Mouse (Mus musculus) adipocyte (in vitro differentiated cells): Measurements from ENCODE around the gene Jkamp.

ENCODE experiments used
- DNase-seq: peaks from one replicate; pipeline ENCODE4 v3.0.0-alpha.2; 2016; ENCODE audit warnings: low spot score

The Jkamp gene

GRCm38 (mm10) chr12:72086166-72086825, 907 bp downstream of the Jkamp start:
- DNase-seq = no peak

- DNase-seq = no peak
These were observed 4.4 kb downstream of the Jkamp start for GRCm38 (mm10) chr12:72089802-72090201.

- DNase-seq = no peak
These were observed 11.6 kb downstream of the Jkamp start for GRCm38 (mm10) chr12:72096966-72097365.

DNA sequence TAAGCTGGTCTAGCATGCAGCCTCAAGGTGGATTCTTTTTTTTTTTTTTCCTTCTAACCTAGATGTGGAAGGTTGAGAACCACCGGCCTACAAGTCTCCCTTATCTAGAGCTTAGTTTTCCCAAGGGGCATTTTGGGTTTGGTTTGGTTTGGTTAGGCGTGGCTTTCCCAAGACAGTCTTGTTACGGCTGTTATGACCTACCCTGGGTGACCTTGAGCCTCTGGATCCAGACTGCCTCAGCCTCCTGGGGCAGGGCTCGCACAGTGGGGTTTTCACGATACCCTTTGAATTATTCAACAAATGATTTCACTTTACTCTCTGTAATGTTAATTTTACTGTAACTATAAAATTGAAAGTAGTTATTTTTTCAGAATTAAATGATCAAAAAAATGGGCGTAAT, 17.4 kb downstream of the Jkamp start:
- no peak for DNase-seq

DNA sequence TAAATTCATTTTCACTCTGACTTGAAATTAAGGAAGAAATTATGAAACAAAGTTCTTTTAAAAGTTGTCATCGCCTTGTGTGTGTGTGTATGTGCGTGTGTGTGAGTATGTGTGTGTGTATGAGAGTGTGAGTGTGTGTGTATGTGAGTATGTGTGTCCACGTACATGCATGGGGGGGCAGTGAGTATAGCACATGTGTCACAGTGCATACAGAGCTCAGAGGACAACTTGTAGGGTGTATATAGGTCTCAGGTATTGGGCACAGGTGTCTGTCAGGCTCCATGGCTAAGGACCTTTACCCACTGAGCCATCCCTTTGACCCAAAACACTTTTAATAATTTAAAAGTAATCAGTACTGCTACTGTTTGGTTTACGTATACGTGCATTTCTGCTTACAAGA, 18.6 kb downstream of the Jkamp start:
- DNase-seq = no peak

- DNase-seq = peak; percentile 90
These were observed 19.3 kb downstream of the Jkamp start for GRCm38 (mm10) chr12:72104525-72105281.

- DNase-seq = no peak
These were observed 29.7 kb downstream of the Jkamp start for GRCm38 (mm10) chr12:72115126-72115525.

GRCm38 (mm10) chr12:72115686-72116345, 30.4 kb downstream of the Jkamp start:
- no peak for DNase-seq

GRCm38 (mm10) chr12:72129203-72129602, 43.8 kb downstream of the Jkamp start:
- DNase-seq = no peak

DNA sequence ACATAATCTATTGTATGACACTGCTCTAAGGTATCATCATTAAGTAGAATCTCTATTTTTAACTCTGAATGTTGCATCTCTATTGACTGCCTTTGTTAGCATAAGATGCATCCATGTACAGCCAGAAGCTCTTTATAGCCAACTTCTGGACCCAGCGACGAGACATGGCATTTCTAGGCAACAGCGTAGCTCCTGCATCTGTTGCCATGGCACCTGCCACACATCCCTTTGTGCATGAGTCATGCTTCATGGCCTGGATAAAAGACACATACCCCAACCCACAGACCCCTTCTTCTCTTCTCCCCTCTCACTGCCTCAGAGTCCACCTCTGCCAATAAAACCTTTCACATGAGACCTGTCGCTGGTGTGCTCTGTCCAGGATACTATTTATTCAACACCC, 65.4 kb downstream of the Jkamp start:
- DNase-seq = no peak
